Mouse (Mus musculus): Measurements from ENCODE around the gene Gm7534. TPM values are rescaled to one million over a fixed set of nuclear protein-coding genes. Genes with fewer than 3 reads are reported as not detected.

Gm7534 gene
- total RNA-seq (2021) = not detected
- long read RNA-seq = 0 reads

GRCm38 (mm10) chr4:134202904-134203303 is at the start of gene Gm7534:
Gm7534 (minus strand) TSS chr4:134203004.
- no peak for DNase-seq (ENCODE audit: low spot score in 2 of 2)

GRCm38 (mm10) chr4:134252131-134252910 is 49.5 kb upstream of the Gm7534 start:
- peak in 1 of 2 experiments; percentile 8 for DNase-seq (ENCODE audit: low spot score in 2 of 2)

- DNase-seq (ENCODE audit: low spot score in 2 of 2) = peak; percentile 44 to 59
Measured at GRCm38 (mm10) chr4:134251241-134252130, 48.7 kb upstream of the Gm7534 start.

- peak in 1 of 2 experiments; percentile 7 for DNase-seq (ENCODE audit: low spot score in 2 of 2)
Measured at GRCm38 (mm10) chr4:134250930-134251240, 48.1 kb upstream of the Gm7534 start.

GRCm38 (mm10) chr4:134250116-134250929 is 47.5 kb upstream of the Gm7534 start:
- peak in 1 of 2 experiments; percentile 6 for DNase-seq (ENCODE audit: low spot score in 2 of 2)

GRCm38 (mm10) chr4:134249651-134250050 is 46.8 kb upstream of the Gm7534 start:
- peak; percentile 85 for DNase-seq (ENCODE audit: low spot score in 2 of 2)

- DNase-seq (ENCODE audit: low spot score in 2 of 2) = no peak
Measured at GRCm38 (mm10) chr4:134246719-134247258, 44.0 kb upstream of the Gm7534 start, which contains the start of gene Gm30191. Gm30191 (plus strand) TSS chr4:134246935.

GRCm38 (mm10) chr4:134246256-134246655 is 43.5 kb upstream of the Gm7534 start:
- peak in 1 of 2 experiments; percentile 8 for DNase-seq (ENCODE audit: low spot score in 2 of 2)

GRCm38 (mm10) chr4:134245148-134245843 is 42.5 kb upstream of the Gm7534 start, which contains the start of gene Zfp593:
Zfp593 (minus strand) TSS chr4:134245592.
- peak; percentile 97 to 98 for DNase-seq (ENCODE audit: low spot score in 2 of 2)

- DNase-seq (ENCODE audit: low spot score in 2 of 2) = no peak
Measured at GRCm38 (mm10) chr4:134243516-134244250, 40.9 kb upstream of the Gm7534 start, which contains the start of gene E130218I03Rik. E130218I03Rik (plus strand) TSS chr4:134243662.

GRCm38 (mm10) chr4:134238686-134239085 is 35.9 kb upstream of the Gm7534 start:
- no peak for DNase-seq (ENCODE audit: low spot score in 2 of 2)

GRCm38 (mm10) chr4:134238279-134238651 is 35.5 kb upstream of the Gm7534 start, which contains the start of gene Cnksr1:
Cnksr1 (minus strand) TSS chr4:134238399.
- DNase-seq (ENCODE audit: low spot score in 2 of 2) = peak; percentile 46 to 60

GRCm38 (mm10) chr4:134237582-134238278 is 34.9 kb upstream of the Gm7534 start:
- DNase-seq (ENCODE audit: low spot score in 2 of 2) = no peak

- no peak for DNase-seq (ENCODE audit: low spot score in 2 of 2)
Measured at GRCm38 (mm10) chr4:134234876-134235275, 32.1 kb upstream of the Gm7534 start.

GRCm38 (mm10) chr4:134230431-134230830 is 27.6 kb upstream of the Gm7534 start:
- no peak for DNase-seq (ENCODE audit: low spot score in 2 of 2)

- peak; percentile 16 to 22 for DNase-seq (ENCODE audit: low spot score in 2 of 2)
Measured at GRCm38 (mm10) chr4:134227194-134227593, 24.4 kb upstream of the Gm7534 start, which contains the start of gene Catsper4. Catsper4 (minus strand) TSS chr4:134227383.

- no peak for DNase-seq (ENCODE audit: low spot score in 2 of 2)
Measured at GRCm38 (mm10) chr4:134222793-134223600, 20.2 kb upstream of the Gm7534 start.
